Mouse (Mus musculus) cerebellum, adult 2 months (tissue): Measurements from ENCODE around the gene Fsip1. TPM values are rescaled to one million over a fixed set of nuclear protein-coding genes. Genes with fewer than 3 reads are reported as not detected.

ENCODE experiments used
- DNase-seq, 2 experiments: peaks; one replicate each; pipeline ENCODE4 v3.0.0; 2021
- H3K27ac ChIP-seq: fragments of 200-500 bp; 2 replicates; pipeline ENCODE4 v1.5.1; 2012; ENCODE audit warnings: low read length, control low read depth, inconsistent platforms; ENCODE audit not compliant: insufficient read depth
- H3K27me3 ChIP-seq: fragments of 200-500 bp; 2 replicates; pipeline ENCODE4 v1.6.1; 2012; ENCODE audit warnings: inconsistent platforms, mild to moderate bottlenecking, low read length, moderate library complexity; ENCODE audit not compliant: control insufficient read depth, insufficient read depth
- H3K4me1 ChIP-seq: fragments of 200-500 bp; 2 replicates; pipeline ENCODE4 v1.6.1; 2011; ENCODE audit warnings: low read length; ENCODE audit not compliant: control insufficient read depth, insufficient read depth
- H3K4me3 ChIP-seq: fragments of 200-500 bp; replicated peaks from 2 replicates; pipeline ENCODE3; 2011; ENCODE audit warnings: mild to moderate bottlenecking, low read depth, low read length, control low read depth; ENCODE audit not compliant: insufficient read depth
- CTCF ChIP-seq: fragments of 200-500 bp; IDR thresholded peaks from 2 replicates; pipeline ENCODE4 v1.5.1; 2011; ENCODE audit warnings: low read depth, mild to moderate bottlenecking, control low read depth, low read length, moderate library complexity, borderline replicate concordance; ENCODE audit not compliant: insufficient read depth
- POLR2A ChIP-seq: fragments of 200-500 bp; IDR thresholded peaks from 2 replicates; pipeline ENCODE4 v1.6.1; 2011; ENCODE audit warnings: low read length, control low read depth, borderline replicate concordance; ENCODE audit not compliant: insufficient read depth
- WGBS: fragments of 180-500 bp; shearing (Covaris S2); methylation state at CpG from one replicate; pipeline ENCODE4 v1.1.7; 2018; 5-methylcytosine and 5-hydroxymethylcytosine counted together
- polyA plus RNA-seq: library from polyadenylated mRNA; depleted of rRNA; stranded (reverse); fragments of >200 nt; gene quantifications from 2 replicates; pipeline ENCODE4 v1.2.3, GENCODE M21; 2012

Gene Fsip1
- polyA plus RNA-seq, 1 experiment: 0.38 TPM

DNA sequence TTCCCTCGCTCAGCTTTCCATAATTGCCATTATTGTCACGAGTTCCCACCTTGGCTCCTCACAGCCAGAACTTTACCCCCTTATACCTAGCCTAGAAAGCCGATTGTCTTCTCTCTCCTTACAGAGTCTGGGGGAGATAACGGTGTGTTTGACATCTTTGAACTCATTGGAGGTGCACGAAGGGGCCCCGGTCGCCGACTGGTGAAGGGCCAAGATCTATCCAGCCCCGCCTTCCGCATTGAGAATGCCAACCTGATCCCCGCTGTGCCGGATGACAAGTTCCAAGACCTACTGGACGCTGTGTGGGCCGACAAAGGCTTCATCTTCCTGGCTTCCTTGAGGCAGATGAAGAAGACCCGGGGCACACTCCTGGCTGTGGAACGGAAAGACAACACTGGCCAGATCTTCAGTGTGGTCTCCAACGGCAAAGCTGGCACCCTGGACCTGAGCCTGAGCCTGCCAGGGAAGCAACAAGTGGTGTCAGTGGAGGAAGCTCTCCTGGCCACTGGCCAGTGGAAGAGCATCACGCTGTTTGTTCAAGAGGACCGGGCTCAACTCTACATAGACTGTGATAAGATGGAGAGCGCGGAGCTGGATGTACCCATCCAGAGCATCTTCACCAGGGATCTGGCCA is 143.8 kb downstream of the Fsip1 start:
- peaks cover 2% of the 10 kb centered on the region; the same call in 1 of the 2 replicates for H3K4me1 ChIP-seq
- WGBS: 5% methylated on average over 21 of the region's 21 CpGs
- peak; percentile 15 to 22 for DNase-seq
- no peak for TF ChIP-seq CTCF
- no peak for TF ChIP-seq POLR2A
- no peak overlapping the region for H3K27ac ChIP-seq
- no peaks in the 10 kb centered on the region; the same call in 1 of the 2 replicates for H3K27me3 ChIP-seq
- H3K4me3 ChIP-seq: no peak overlapping the region

DNA sequence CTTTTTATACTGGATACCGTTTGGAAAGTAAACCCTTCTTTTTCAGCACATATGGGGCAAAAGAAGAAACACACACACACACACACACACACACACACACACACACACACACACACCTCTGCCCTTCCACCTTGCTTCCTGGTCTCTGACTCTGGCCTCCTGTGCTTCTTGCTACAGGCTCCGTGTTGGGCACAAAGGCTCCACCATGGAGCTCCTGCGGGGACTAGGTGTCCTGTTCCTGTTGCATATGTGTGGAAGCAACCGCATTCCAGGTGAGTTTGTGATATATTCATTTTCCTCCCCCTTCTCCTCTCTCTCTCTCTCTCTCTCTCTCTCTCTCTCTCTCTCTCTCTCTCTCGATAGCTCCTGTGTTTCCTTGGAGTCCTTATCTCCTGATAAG is 144.3 kb downstream of the Fsip1 start:
- TF ChIP-seq CTCF: no peak
- TF ChIP-seq POLR2A: no peak
- Histone ChIP-seq H3K4me1 (peaks cover 2% of the 10 kb centered on the region; the same call in 1 of the 2 replicates), H3K27me3 (no peaks in the 10 kb centered on the region; the same call in 1 of the 2 replicates), H3K4me3 (no peak overlapping the region), H3K27ac (no peak overlapping the region)
- DNase-seq: no peak
- WGBS: 16% methylated on average over 5 of the region's 5 CpGs

DNA sequence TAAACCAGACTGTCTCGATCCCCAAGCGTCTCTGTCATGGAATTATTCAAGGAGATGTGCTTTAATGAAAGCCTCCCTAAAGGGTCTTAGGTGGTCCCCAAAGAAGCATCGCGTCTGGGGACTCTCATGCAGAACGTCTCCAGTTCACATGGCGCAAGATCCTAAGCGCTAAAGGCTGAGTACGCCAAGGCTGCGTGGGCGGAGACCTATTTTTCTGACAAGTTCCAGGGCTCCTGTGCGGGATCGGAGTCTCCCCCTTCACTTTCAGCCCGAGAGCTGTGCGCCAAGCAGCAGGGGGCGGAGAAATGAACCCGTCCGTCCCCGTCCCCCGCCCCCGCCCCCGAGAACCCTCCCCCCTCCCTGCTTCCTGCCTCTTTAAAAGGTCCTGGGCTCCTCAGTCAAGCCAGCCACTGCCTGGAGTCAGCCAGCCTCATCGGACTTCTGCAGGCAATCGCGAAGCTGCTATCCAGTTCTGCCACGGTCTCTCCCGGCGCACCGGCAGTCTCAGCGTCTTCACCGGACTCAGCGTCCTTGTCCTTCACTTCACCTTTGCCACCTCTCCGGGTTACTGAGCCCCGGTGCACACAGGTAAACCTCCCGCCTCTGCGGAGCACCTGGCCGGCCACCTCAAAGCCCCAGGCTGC is 145.2 kb downstream of the Fsip1 start, which contains the start of gene Thbs1:
Thbs1 (plus strand) TSS at position 389 of the 644 bp plus-strand sequence.
- TF ChIP-seq CTCF (no peak), POLR2A (no peak)
- H3K4me3 ChIP-seq: peak within 1 kb of the TSS; percentile 46
- H3K4me1 ChIP-seq: peaks cover 2% of the 10 kb centered on the region; the same call in 1 of the 2 replicates
- WGBS: 1% methylated on average over 36 of the region's 36 CpGs
- H3K27me3 ChIP-seq: no peaks in the 10 kb centered on the region; the same call in 1 of the 2 replicates
- H3K27ac ChIP-seq: no peak within 1 kb of the TSS
- DNase-seq: peak; percentile 28

DNA sequence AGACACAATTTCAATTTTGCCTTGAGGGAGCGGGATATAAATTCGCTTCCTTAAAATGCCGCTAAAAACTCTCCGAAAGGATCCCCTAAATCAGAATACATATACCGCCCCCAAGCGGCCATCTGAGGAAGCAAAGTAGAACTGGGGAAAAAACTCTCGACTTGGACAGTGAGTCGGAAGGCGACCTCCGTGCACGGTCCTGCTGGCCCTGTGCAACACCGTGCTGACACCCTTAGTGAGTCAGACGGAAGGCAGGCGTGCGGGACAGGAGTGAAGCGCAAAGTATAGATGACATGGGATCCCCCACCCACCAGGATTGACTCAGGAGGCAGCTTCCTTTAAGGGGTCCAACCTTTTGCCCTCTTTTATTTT is 145.7 kb downstream of the Fsip1 start:
- H3K4me3 ChIP-seq: peak overlapping the region; percentile 35
- 1% methylated on average over 16 of the region's 16 CpGs for WGBS
- TF ChIP-seq CTCF (peak; percentile 48; the same call in 1 of the 2 replicates), POLR2A (no peak)
- peak; percentile 50 to 65 for DNase-seq
- H3K4me1 ChIP-seq: peaks cover 2% of the 10 kb centered on the region; the same call in 1 of the 2 replicates
- H3K27ac ChIP-seq: no peak overlapping the region
- no peaks in the 10 kb centered on the region; the same call in 1 of the 2 replicates for H3K27me3 ChIP-seq

DNA sequence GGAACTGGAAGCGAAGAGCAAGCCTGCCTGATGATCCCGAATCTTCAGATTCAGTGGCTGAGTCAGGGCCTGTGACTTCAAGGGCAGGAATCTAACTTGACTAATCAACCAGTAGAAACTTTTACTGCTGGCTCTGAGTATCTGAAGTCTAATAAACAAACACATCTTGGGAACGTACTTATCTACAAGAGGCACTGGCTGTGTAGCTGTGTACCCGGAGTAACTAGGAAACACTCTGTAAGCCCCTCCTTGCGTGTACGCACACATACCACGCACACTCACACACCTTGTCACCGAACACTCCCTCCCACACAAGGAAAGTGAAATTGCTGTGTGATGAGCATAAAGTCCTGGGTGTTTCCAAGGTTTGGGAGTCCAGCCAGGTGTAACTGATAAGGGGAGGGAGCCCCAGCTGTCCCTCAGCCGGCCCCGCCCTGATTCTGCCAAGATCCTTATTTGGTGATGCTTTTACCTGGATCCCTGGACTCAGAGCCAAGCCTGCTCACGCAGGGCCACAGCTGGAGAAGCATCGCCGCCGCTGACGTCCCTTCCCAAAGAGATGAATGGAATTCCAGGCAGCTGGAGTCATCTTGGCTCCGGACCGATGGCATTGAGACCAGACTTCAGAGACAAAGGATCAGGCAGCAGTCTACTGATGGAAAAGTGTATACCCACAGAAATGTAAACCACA is 146.4 kb downstream of the Fsip1 start:
- Histone ChIP-seq H3K4me1 (peaks cover 2% of the 10 kb centered on the region; the same call in 1 of the 2 replicates), H3K4me3 (no peak overlapping the region), H3K27me3 (no peaks in the 10 kb centered on the region; the same call in 1 of the 2 replicates), H3K27ac (no peak overlapping the region)
- WGBS: 47% methylated on average over 17 of the region's 17 CpGs
- DNase-seq: no peak
- TF ChIP-seq POLR2A (no peak), CTCF (no peak)

DNA sequence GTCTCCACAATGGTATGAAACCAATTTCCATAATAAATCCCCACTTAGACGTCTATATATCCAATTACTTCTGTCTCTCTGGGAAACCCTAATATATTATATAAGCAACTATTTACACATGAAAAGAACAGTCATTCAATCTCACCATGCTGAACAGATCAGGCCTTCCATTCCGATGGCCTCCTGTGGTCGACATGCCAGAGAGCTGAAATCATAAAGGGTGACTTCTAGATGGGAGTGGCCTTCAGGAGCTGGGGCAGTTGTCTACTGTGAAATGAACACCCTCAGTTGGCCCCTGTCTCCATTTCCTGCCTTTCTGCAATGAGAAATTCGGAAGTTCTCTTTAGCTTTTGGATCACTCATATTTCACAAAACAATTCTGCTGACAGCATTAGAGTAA is 154.6 kb downstream of the Fsip1 start:
- TF ChIP-seq CTCF (no peak), POLR2A (no peak)
- DNase-seq: no peak
- Histone ChIP-seq H3K4me3 (no peak overlapping the region), H3K27ac (no peak overlapping the region), H3K27me3 (no peaks in the 10 kb centered on the region), H3K4me1 (no peaks in the 10 kb centered on the region)
- 31% methylated on average over 4 of the region's 4 CpGs for WGBS

DNA sequence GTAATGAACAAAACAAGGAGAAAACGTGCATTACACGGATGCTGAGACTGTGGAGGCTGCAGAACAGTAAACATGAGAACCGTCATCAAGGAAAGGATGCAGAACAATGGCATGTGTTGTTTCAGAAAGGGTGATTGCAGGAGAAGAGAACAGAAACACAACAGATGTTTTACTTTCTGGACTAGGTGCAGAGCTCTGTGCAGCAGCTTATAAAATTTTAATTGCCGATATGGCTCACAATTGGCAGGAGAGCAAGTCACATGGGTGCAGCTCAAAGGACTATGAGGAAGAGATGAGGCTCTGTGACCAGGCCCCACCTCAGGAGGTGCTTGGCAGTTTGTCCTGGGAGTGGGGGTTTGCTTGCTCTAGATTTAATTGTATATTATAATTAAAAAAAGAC is 157.7 kb downstream of the Fsip1 start:
- TF ChIP-seq POLR2A (no peak), CTCF (no peak)
- Histone ChIP-seq H3K27ac (no peak overlapping the region), H3K4me3 (no peak overlapping the region), H3K27me3 (no peaks in the 10 kb centered on the region), H3K4me1 (no peaks in the 10 kb centered on the region)
- WGBS: 41% methylated on average over 4 of the region's 4 CpGs
- no peak for DNase-seq

DNA sequence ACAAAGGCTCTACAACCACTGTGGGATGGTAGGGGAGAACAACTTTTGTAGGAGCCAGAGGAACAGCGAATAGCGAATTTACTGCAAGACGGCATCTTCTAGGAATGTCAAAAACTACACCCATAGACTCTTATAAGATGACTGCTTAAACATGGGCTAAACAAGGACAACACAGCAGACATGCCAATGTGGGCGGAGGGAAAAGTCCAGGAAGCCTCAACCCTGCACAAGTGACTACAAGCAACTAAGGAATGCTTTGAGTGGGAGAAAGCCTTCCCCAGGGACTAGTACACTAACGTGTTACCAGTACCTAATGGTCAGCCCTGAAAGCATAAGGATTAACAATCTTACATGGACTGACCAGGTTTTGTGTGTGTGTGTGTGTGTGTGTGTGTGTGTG is 165.5 kb downstream of the Fsip1 start:
- no peak for DNase-seq
- TF ChIP-seq POLR2A (no peak), CTCF (no peak)
- Histone ChIP-seq H3K4me1 (no peaks in the 10 kb centered on the region), H3K27ac (no peak overlapping the region), H3K27me3 (no peaks in the 10 kb centered on the region), H3K4me3 (no peak overlapping the region)
- WGBS: 89% methylated on average over 5 of the region's 5 CpGs
